Mouse (Mus musculus): ENCODE results near the gene Uhrf1bp1l. TPM values are rescaled to one million over a fixed set of nuclear protein-coding genes. Genes with fewer than 3 reads are reported as not detected.

Gene Uhrf1bp1l
- total RNA-seq, 2 experiments from 2014 or later = 23.7 to 30.8 TPM

DNA sequence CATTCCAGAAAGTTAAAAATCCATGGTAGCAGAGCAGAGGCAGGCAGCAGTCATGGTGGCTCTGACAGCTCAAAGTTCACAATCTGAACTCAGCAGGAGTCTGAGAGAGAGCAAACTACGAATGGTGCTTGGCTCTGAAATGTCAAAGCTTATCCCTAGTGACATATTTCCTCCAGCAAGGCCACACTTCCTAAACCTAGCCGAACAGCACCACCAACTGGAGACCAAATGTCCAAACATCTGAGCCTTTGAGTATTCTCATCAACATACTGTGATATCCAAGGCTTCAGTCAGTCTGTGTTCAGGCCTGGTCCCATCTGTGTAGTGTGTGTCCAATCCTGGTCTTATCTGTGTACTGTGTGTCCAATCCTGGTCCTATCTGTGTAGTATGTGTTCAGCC is 79.1 kb downstream of the Uhrf1bp1l start:
- peak; percentile 95 for ATAC-seq (replicated peaks; ENCODE audit: low FRiP score, low TSS enrichment, poor library complexity, severe bottlenecking)

DNA sequence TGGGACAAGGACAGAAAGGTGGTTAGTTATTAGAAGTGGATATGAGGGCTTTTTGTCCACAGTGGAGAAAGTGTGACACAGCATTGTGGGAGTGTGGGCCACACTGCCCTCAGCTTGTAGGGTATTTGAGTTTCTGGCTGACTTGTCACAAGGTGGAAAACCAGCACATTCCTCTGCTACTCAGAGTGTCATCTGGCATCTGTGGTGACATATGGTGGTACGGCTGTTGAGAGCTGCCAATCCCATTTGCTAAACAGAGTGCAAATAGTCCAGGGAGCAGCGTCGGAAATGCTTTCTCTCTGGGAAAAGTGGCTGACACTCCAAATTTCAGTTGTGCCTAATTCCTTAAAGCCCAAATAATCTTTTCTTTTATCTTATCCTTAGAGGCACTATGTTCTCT is 82.1 kb downstream of the Uhrf1bp1l start:
- no peak for ATAC-seq (replicated peaks; ENCODE audit: low FRiP score, low TSS enrichment, poor library complexity, severe bottlenecking)

DNA sequence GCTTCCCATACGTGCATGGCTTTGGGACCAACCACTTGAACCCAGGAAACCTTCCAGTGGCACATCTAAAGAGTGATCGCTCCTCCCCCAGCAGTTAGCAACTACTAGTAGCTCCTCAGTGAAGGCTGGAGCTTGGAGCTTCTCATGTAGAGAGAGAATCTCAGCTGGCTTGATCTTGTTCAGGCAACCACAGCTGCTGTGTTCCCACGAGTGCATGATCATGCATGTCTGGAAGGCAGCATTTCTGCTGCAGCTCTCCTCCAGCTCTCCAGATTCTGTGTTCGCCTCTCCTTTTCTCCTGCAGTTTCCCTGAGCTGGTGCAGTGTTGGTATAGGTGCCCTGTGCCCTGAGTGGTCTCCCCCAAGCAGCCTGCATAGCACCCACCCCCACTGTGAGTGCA is 87.5 kb downstream of the Uhrf1bp1l start:
- ATAC-seq (replicated peaks; ENCODE audit: low FRiP score, low TSS enrichment, poor library complexity, severe bottlenecking) = no peak

DNA sequence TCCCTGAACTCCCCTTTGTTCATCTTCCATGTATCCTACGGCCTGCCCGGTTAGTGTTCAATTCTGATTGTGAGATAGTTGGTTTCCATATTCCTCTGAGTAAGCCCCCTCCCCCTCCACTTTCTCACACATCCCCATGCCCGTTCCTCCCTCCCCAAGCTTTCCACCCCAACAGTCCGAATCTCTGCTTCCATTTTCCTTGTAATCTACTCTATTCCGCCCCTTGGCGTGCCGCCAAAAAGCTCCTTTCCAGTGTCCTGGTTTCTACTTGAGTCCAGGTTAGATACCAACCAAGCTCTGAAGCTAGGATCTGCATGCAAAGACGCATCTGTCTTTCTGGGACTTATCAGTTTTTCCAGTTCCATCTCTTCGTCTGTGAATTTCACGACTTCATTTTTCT is 88.4 kb downstream of the Uhrf1bp1l start:
- ATAC-seq (replicated peaks; ENCODE audit: low FRiP score, low TSS enrichment, poor library complexity, severe bottlenecking) = no peak

DNA sequence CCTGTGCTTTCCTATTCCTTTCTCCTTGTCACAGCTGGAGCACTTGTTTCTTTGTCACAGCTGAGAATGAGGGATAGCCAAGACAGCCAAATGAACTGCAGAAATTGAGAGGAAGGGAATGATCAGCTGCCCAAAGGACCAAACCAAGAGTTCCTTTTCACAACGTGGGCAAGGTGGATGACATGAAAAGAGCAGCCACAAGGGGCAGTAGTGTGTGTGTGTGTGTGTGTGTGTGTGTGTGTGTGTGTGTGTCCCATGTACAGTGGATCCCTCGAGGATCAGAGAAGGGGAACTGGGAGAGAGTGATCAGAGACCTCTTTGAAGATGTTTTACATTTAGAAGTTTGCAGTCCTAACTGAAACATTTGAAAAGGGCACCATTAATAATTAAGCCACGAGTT is 92.7 kb downstream of the Uhrf1bp1l start:
- ATAC-seq (replicated peaks; ENCODE audit: low FRiP score, low TSS enrichment, poor library complexity, severe bottlenecking) = no peak

DNA sequence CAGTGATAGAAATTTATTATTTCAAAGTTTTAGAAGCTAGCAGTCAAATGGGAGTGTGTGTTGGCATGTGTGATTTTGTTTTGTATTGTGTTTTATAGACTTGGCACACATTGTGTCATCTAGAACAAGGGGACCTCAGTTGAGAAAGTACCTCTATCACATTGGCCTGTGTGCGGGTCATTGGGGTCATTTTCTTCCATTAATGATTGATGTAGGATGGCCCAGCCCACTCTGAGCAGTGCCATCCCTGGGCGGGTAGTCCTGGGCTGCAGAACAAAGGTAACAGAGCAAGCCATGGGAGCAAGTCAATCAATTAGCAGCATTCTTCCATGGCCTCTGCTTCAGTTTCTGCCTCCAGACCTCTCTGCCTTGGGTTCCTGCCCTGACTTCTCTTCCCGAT is 94.0 kb downstream of the Uhrf1bp1l start:
- no peak for ATAC-seq (replicated peaks; ENCODE audit: low FRiP score, low TSS enrichment, poor library complexity, severe bottlenecking)

DNA sequence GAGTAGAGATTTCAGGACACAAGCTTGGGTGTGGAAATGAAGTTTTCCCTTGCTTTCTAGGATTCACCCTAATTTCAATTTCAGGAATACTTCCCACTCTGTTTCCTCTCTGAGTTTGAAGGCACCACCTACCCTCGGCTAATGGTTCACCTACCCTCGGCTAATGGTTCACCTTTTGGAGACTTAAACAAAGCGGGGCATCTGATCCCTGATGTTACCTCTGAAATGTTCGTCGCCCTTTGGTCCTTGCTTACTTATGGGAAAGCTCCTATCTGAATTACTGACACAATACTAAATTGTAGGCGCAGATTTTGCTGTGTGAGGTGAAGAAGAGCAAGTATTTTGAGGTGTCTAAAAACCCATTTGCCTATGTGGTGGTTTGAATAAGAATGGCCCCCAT is 106.2 kb downstream of the Uhrf1bp1l start:
- no peak for ATAC-seq (replicated peaks; ENCODE audit: low FRiP score, low TSS enrichment, poor library complexity, severe bottlenecking)

DNA sequence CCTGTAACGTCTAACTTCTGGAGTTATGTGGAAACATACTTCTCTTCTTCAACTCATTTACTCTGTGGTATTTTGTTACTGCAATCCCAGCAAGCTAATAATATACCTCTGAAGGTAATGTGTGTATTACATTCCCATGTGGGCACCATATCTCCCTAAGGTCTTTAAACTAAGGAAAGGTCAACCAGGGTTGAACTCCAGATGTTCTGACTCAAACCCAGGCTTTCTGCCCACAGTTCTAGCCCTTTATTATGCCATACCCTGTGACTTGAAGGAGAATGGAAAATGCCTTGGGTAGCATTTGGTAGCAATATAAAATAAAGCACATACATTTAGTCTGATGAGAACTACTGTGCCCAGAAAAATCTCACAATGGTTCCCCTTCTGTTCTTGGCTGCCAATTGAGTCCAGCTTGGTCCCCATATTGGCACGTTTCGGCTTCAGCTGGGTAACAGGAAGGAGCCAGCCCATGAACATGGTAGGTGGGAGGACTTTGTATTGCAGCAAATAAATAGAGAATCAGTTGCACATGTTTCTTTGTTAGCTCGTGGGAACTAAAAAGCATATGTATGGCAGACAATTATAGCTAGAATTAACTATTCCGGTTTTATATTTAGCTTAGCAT is 110.6 kb downstream of the Uhrf1bp1l start:
- no peak for ATAC-seq (replicated peaks; ENCODE audit: low FRiP score, low TSS enrichment, poor library complexity, severe bottlenecking)

DNA sequence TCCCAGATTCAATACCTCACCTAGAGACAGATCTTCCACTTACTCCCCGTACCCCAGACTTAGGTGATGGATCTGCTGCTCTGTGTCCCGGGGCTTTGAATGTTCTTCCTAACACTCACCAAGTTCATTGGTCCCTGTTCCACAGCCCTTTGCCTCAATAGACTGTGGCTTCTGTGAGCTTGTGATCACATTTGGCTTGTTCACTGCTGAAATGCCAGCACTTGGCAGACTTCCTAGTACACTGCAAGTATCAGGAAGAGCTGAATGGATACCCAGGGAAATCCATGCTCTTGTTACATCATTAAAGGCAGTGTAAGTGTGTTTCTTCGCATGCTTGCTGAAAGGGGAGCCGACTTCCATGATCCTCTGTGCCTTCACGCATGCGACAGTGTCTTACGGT is 111.5 kb downstream of the Uhrf1bp1l start:
- no peak for ATAC-seq (replicated peaks; ENCODE audit: low FRiP score, low TSS enrichment, poor library complexity, severe bottlenecking)

DNA sequence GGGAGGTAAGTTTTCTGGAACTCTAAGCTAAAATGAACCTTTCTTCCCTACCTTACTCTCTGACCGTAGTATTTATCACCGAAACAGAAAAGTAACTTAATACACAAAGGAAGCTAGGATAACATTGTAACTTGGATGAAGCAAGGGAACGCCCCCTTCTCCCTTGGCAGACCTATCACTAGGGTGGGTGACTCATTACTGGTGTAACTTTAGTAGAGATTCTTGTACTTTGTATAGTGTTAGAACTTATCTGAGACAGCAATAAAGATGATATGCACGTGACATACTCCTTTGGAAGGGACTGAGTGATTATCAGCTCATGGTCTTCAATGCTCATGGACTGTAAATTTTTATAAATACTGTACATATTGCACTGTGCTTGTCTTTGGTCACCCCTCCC is 123.4 kb downstream of the Uhrf1bp1l start:
- ATAC-seq (replicated peaks; ENCODE audit: low FRiP score, low TSS enrichment, poor library complexity, severe bottlenecking) = no peak

DNA sequence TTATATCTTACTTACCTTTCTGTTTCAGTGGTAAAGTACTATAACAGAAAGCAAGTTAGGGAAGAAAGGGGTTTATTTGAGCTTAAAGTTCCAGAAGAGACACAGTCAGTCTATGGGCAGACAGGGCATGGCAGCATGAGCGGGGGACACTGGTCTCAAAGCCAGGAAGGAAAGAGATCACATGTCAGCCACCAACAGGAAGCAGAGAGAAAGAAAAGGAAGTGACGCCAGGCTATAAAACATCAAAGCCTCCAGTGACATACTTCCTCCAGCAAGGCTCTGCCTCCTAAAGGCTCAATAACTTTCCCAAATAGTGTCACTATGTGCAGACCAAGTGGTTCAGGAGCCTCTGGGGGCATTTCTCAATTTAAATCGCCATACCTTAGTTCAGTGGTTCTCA is 124.0 kb downstream of the Uhrf1bp1l start:
- ATAC-seq (replicated peaks; ENCODE audit: low FRiP score, low TSS enrichment, poor library complexity, severe bottlenecking) = no peak

Other genes starting within 250 kb of the Uhrf1bp1l start
- gene Nr1h4, start 211.4 kb upstream of the Uhrf1bp1l start, total RNA-seq (2014; fragmentation: Nextera tagmentation) = not detected in 2 replicates
- not detected in 2 replicates for gene Nr1h4, start 211.4 kb upstream of the Uhrf1bp1l start, total RNA-seq (2017)
- 0.13 TPM in 1 of 2 replicates, not detected in the other for gene Slc17a8, start 123.7 kb upstream of the Uhrf1bp1l start, total RNA-seq (2014; fragmentation: Nextera tagmentation)
- gene Slc17a8, start 123.7 kb upstream of the Uhrf1bp1l start, total RNA-seq (2017) = 0.19 TPM in 1 of 2 replicates, not detected in the other
- 34.0 and 50.8 TPM in 2 replicates for gene Scyl2, start 58.7 kb upstream of the Uhrf1bp1l start, total RNA-seq (2014; fragmentation: Nextera tagmentation)
- gene Scyl2, start 58.7 kb upstream of the Uhrf1bp1l start, total RNA-seq (2017) = 45.7 and 52.7 TPM in 2 replicates
- gene Actr6, start 12.7 kb upstream of the Uhrf1bp1l start, total RNA-seq (2014; fragmentation: Nextera tagmentation) = 21.0 and 21.7 TPM in 2 replicates
- gene Actr6, start 12.7 kb upstream of the Uhrf1bp1l start, total RNA-seq (2017) = 10.4 and 22.4 TPM in 2 replicates
- not detected in 2 replicates for gene Anks1b, start 128.5 kb downstream of the Uhrf1bp1l start, total RNA-seq (2014; fragmentation: Nextera tagmentation)
- gene Anks1b, start 128.5 kb downstream of the Uhrf1bp1l start, total RNA-seq (2017) = not detected in 2 replicates

All from megakaryocyte-erythroid progenitor cell, adult 5-6 weeks (primary cell).